In the genomic region with DNA sequence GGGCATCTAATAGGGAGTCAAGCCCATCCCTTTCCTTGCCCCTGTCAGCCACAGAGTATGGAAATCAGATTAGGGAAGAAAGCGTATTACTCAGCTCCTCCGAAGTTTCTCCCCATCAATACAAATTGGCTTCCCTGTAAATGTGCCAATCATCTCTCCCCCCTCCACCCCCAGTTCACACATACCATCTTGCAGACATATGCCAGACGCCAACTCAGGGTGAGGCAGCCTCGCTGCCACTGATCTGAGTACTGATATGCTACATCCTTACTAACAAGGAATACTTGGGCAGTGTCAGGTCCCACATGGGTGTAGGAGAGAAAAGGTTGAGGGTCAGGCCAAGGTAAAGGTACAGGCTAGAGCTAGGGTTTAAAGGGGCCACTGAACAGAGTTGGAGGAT, we compare ENCODE assay signal across 19 mouse cellular contexts. TPM values are rescaled to one million over a fixed set of nuclear protein-coding genes. Genes with fewer than 3 reads are reported as not detected.
DNase-seq lines count a peak whose midpoint lies in the region; ATAC-seq and TF ChIP-seq lines count a peak whose summit lies in the region.
"Had no signal": no experiment of that assay in that cellular context is flagged by ENCODE, and none has a peak within 500 bp of the region (broad histone marks: within the 10 kb centered on the region; RNA-seq: fewer than 3 reads in every experiment).

No protein-coding gene starts in this region.

- no peak for TF ChIP-seq CTCF in CH12.LX (conservative IDR thresholded peaks at IDR 0.05 in 1 of 2, IDR thresholded peaks at IDR 0.05 in 1 of 2; ENCODE audit: low read depth in 2 of 2, low read length in 2 of 2)
- no peak for TF ChIP-seq CTCF in forebrain, postnatal 0 days (IDR thresholded peaks at IDR 0.05; ENCODE audit: low read depth)

- no peak for TF ChIP-seq RAD21 in CH12.LX (IDR thresholded peaks at IDR 0.05; ENCODE audit: low read depth, low read length)

- in situ Hi-C loops in CH12.LX (cut with MboI; ENCODE audit: low pct_ligation_motif_present, low pct_unique_long_range_greater_than_20kb, low sequenced_read_pairs), result no loop called here

- H3K4me2 ChIP-seq in forebrain, embryonic 13.5 days, result no peak overlapping the region
- no peak overlapping the region for H3K4me2 ChIP-seq in forebrain, embryonic 12.5 days
- H3K4me2 ChIP-seq in CH12.LX (ENCODE audit: insufficient read depth, low read depth, poor library complexity, severe bottlenecking), result no peak overlapping the region
- no peak overlapping the region for H3K4me2 ChIP-seq in forebrain, postnatal 0 days (ENCODE audit: low read depth)
- H3K4me2 ChIP-seq: heart, embryonic 13.5 days; hindbrain, embryonic 13.5 days; liver, embryonic 11.5 days; midbrain, embryonic 11.5 days; stomach, embryonic 15.5 days had no signal

- dilution Hi-C loops in CH12.LX (cut with MboI; ENCODE audit: extremely low pct_ligation_motif_present, extremely low pct_unique_long_range_greater_than_20kb, low sequenced_read_pairs), result no loop called here

- no peaks in the 10 kb centered on the region for H3K36me3 ChIP-seq in forebrain, embryonic 13.5 days (ENCODE audit: poor library complexity, severe bottlenecking)
- no peaks in the 10 kb centered on the region for H3K36me3 ChIP-seq in forebrain, embryonic 12.5 days (replicated peaks)
- H3K36me3 ChIP-seq in CH12.LX (replicated peaks in 1 of 2; ENCODE audit: control insufficient read depth in 1 of 2, insufficient read depth in 1 of 2, low read length in 1 of 2), result peaks cover 0 to 3% of the 10 kb centered on the region in 2 experiments
- H3K36me3 ChIP-seq in forebrain, postnatal 0 days (ENCODE audit: insufficient read depth), result no peaks in the 10 kb centered on the region
- H3K36me3 ChIP-seq: heart, embryonic 13.5 days; hindbrain, embryonic 13.5 days; stomach, embryonic 15.5 days had no signal

- TF ChIP-seq EP300 in CH12.LX (IDR thresholded peaks at IDR 0.05; ENCODE audit: low read length), result no peak

- intact Hi-C loops in left cerebral cortex, postnatal 4 days (cut with DNase I), result no loop called here

- no peaks in the 10 kb centered on the region for H3K27me3 ChIP-seq in forebrain, embryonic 13.5 days
- H3K27me3 ChIP-seq in forebrain, embryonic 12.5 days, result no peaks in the 10 kb centered on the region
- H3K27me3 ChIP-seq in CH12.LX (replicated peaks), result no peaks in the 10 kb centered on the region
- H3K27me3 ChIP-seq in forebrain, postnatal 0 days (ENCODE audit: insufficient read depth, low read length), result no peaks in the 10 kb centered on the region
- H3K27me3 ChIP-seq: heart, embryonic 13.5 days; hindbrain, embryonic 13.5 days; stomach, embryonic 15.5 days had no signal

- ATAC-seq in forebrain, embryonic 13.5 days, result peak; percentile 66; the same call in 1 of the 2 replicates
- ATAC-seq in forebrain, embryonic 12.5 days (ENCODE audit: low FRiP score), result no peak
- ATAC-seq in forebrain, postnatal 0 days, result peak; percentile 64
- ATAC-seq: inflammation-experienced regulatory T-cells, adult 6 months had no signal

- no peak for TF ChIP-seq POLR2A in CH12.LX (IDR thresholded peaks at IDR 0.05; ENCODE audit: low read depth, low read length)

- no peaks in the 10 kb centered on the region for H3K79me2 ChIP-seq in CH12.LX (replicated peaks; ENCODE audit: control insufficient read depth, extremely low read depth, insufficient read depth, poor library complexity, severe bottlenecking)

- no peaks in the 10 kb centered on the region for H3K9me3 ChIP-seq in forebrain, embryonic 13.5 days (replicated peaks)
- H3K9me3 ChIP-seq in forebrain, embryonic 12.5 days, result no peaks in the 10 kb centered on the region
- H3K9me3 ChIP-seq in CH12.LX (replicated peaks; ENCODE audit: low read length), result peaks cover 3% of the 10 kb centered on the region
- H3K9me3 ChIP-seq in forebrain, postnatal 0 days (ENCODE audit: low read length), result no peaks in the 10 kb centered on the region
- H3K9me3 ChIP-seq: heart, embryonic 13.5 days; hindbrain, embryonic 13.5 days; stomach, embryonic 15.5 days had no signal

- H3K27ac ChIP-seq in forebrain, embryonic 13.5 days, result no peak overlapping the region
- no peak overlapping the region for H3K27ac ChIP-seq in forebrain, embryonic 12.5 days
- H3K27ac ChIP-seq in CH12.LX (ENCODE audit: insufficient read depth, low read depth), result peak overlapping the region; percentile 31; the same call in 1 of the 2 replicates
- H3K27ac ChIP-seq in forebrain, postnatal 0 days (ENCODE audit: low read depth, low read length), result no peak overlapping the region
- H3K27ac ChIP-seq: heart, embryonic 13.5 days; hindbrain, embryonic 13.5 days; stomach, embryonic 15.5 days had no signal

- H3K4me1 ChIP-seq in forebrain, embryonic 13.5 days, result no peaks in the 10 kb centered on the region
- H3K4me1 ChIP-seq in forebrain, embryonic 12.5 days, result peaks cover 3% of the 10 kb centered on the region; the same call in 1 of the 2 replicates
- peaks cover 39 to 63% of the 10 kb centered on the region in 2 experiments for H3K4me1 ChIP-seq in CH12.LX (ENCODE audit: control insufficient read depth in 1 of 2, insufficient read depth in 2 of 2)
- no peaks in the 10 kb centered on the region for H3K4me1 ChIP-seq in forebrain, postnatal 0 days (ENCODE audit: insufficient read depth)
- H3K4me1 ChIP-seq: hindbrain, embryonic 13.5 days; stomach, embryonic 15.5 days had no signal

- WGBS in forebrain, embryonic 13.5 days, result 83% methylated on average over 4 of the region's 4 CpGs
- WGBS in forebrain, embryonic 12.5 days, result 89% methylated on average over 4 of the region's 4 CpGs
- WGBS in forebrain, postnatal 0 days, result 62% methylated on average over 4 of the region's 4 CpGs

- DNase-seq in layer of hippocampus, adult 8-10 months (ENCODE audit: low spot score in 2 of 2), result peak; percentile 32 to 37
- no peak for DNase-seq in layer of hippocampus, postnatal 10 days (ENCODE audit: low spot score in 2 of 2)
- DNase-seq in CH12.LX (ENCODE audit: extremely low read depth), result no peak
- DNase-seq in forebrain, postnatal 0 days, result peak; percentile 17
- DNase-seq in T-cell, adult 2 months (ENCODE audit: low spot score), result no peak
- DNase-seq in left cerebral cortex, postnatal 4 days, result no peak
- DNase-seq: adrenal gland, postnatal 14 days; cerebellum, adult 8-10 months; kidney, adult 8-10 months; kidney, postnatal 14 days had no signal

- H3K4me3 ChIP-seq in forebrain, embryonic 13.5 days, result no peak overlapping the region
- no peak overlapping the region for H3K4me3 ChIP-seq in forebrain, embryonic 12.5 days (replicated peaks)
- peak overlapping the region in 1 of 3 experiments; percentile 13 for H3K4me3 ChIP-seq in CH12.LX (replicated peaks in 1 of 3; ENCODE audit: low read depth in 2 of 3, low read length in 2 of 3, poor library complexity in 1 of 3)
- no peak overlapping the region for H3K4me3 ChIP-seq in forebrain, postnatal 0 days (ENCODE audit: low read depth, low read length)
- H3K4me3 ChIP-seq: erythroblast, embryonic 14.5 days; heart, embryonic 13.5 days; hindbrain, embryonic 13.5 days; stomach, embryonic 15.5 days had no signal

- H3K9ac ChIP-seq in forebrain, embryonic 13.5 days, result no peak overlapping the region
- H3K9ac ChIP-seq in forebrain, embryonic 12.5 days, result no peak overlapping the region
- H3K9ac ChIP-seq in CH12.LX (ENCODE audit: insufficient read depth, low read depth), result no peak overlapping the region
- no peak overlapping the region for H3K9ac ChIP-seq in forebrain, postnatal 0 days
- H3K9ac ChIP-seq: heart, embryonic 13.5 days; hindbrain, embryonic 13.5 days; stomach, embryonic 15.5 days had no signal

TF ChIP-seq in CH12.LX, 34 proteins besides CTCF, POLR2A, EP300 and RAD21:
- TF ChIP-seq CHD2 (IDR thresholded peaks at IDR 0.05; ENCODE audit: low read length) (no peak), MXI1 (IDR thresholded peaks at IDR 0.05; ENCODE audit: low read depth, low read length) (no peak), MAFK (IDR thresholded peaks at IDR 0.05; ENCODE audit: insufficient replicate concordance, low read length) (no peak), CHD1 (IDR thresholded peaks at IDR 0.05; ENCODE audit: low read depth, low read length) (no peak), MEF2A (IDR thresholded peaks at IDR 0.05; ENCODE audit: borderline replicate concordance, low read depth, low read length) (no peak), NRF1 (IDR thresholded peaks at IDR 0.05; ENCODE audit: low read depth, low read length) (no peak), IRF4 (IDR thresholded peaks at IDR 0.05; ENCODE audit: low read depth, low read length) (no peak), ZKSCAN1 (IDR thresholded peaks at IDR 0.05; ENCODE audit: borderline replicate concordance, low read depth, low read length) (no peak), ETS1 (conservative IDR thresholded peaks at IDR 0.05; ENCODE audit: low read depth, low read length) (no peak), MAZ (IDR thresholded peaks at IDR 0.05; ENCODE audit: low read depth, low read length) (no peak), GABPA (IDR thresholded peaks at IDR 0.05; ENCODE audit: insufficient replicate concordance, low read depth, low read length) (no peak), ZC3H11A (IDR thresholded peaks at IDR 0.05; ENCODE audit: low read depth, low read length) (no peak), NELFE (IDR thresholded peaks at IDR 0.05; ENCODE audit: low read depth, low read length) (no peak), TCF12 (IDR thresholded peaks at IDR 0.05; ENCODE audit: low read depth, low read length) (no peak), ELF1 (IDR thresholded peaks at IDR 0.05; ENCODE audit: low read depth, low read length) (no peak), USF2 (conservative IDR thresholded peaks at IDR 0.05; ENCODE audit: low read depth, low read length) (no peak), ZMIZ1 (IDR thresholded peaks at IDR 0.05; ENCODE audit: low read depth, low read length) (no peak), PAX5 (IDR thresholded peaks at IDR 0.05; ENCODE audit: low read length) (no peak), ZNF384 (IDR thresholded peaks at IDR 0.05; ENCODE audit: low read depth, low read length) (no peak), MYC (IDR thresholded peaks at IDR 0.05; ENCODE audit: low read depth, low read length) (no peak)

RNA-seq across cellular contexts. Expression of a gene that starts 27.6 kb away (rescaled TPM):
- polyA plus RNA-seq in forebrain, embryonic 13.5 days (2015; fragmentation: Nextera tagmentation; extraction: Ambion mirVana), result not detected in 2 replicates
- 0.19 and 0.24 TPM in 2 replicates for polyA plus RNA-seq in forebrain, embryonic 12.5 days (2016; fragmentation: Nextera tagmentation; extraction: Ambion mirVana)
- total RNA-seq in layer of hippocampus, adult 8-10 months (2022), result under 1 TPM in 2 of 4 experiments, not detected in 2; 0.82 to 0.87 TPM
- total RNA-seq in layer of hippocampus, postnatal 10 days (2021), result under 1 TPM; 0.46 to 0.69 TPM
- total RNA-seq in CH12.LX (2012; rRNA removed), result 37.1 and 39.2 TPM in 2 replicates
- 2.4 and 4.2 TPM in 2 replicates for total RNA-seq in CH12.LX (2014; rRNA removed)
- polyA plus RNA-seq in CH12.LX (2012; ENCODE audit: insufficient read length, low read depth), result 6.1 and 7.2 TPM in 2 replicates
- not detected in 2 replicates for total RNA-seq in forebrain, postnatal 0 days (2014; rRNA removed)
- 0.19 TPM in 1 of 2 replicates, not detected in the other for polyA plus RNA-seq in forebrain, postnatal 0 days (2015; fragmentation: Nextera tagmentation; extraction: Ambion mirVana)
- not detected for total RNA-seq in left cerebral cortex, postnatal 4 days (2021)
- polyA plus RNA-seq: erythroblast, embryonic 14.5 days; inflammation-experienced regulatory T-cells, adult 6 months; midbrain, embryonic 11.5 days had no signal

Comparison
In these comparisons a context has a peak if more than half of its experiments do, and no peak if none do; other contexts are left out.
1. DNase-seq: peak in layer of hippocampus, adult 8-10 months (2 of 2) and forebrain, postnatal 0 days (single experiment); none in layer of hippocampus, postnatal 10 days (0 of 2), CH12.LX (single experiment), T-cell, adult 2 months (single experiment) and left cerebral cortex, postnatal 4 days (single experiment).